ENCODE assay signal across 9 mouse cellular contexts in genomic region chr19:24851456-24852315, GRCm38 (mm10). TPM values are rescaled to one million over a fixed set of nuclear protein-coding genes. Genes with fewer than 3 reads are reported as not detected.
DNase-seq lines count a peak whose midpoint lies in the region; ATAC-seq lines count a peak whose summit lies in the region.
"Had no signal": no experiment of that assay in that cellular context is flagged by ENCODE, and none has a peak within 500 bp of the region (broad histone marks: within the 10 kb centered on the region; RNA-seq: fewer than 3 reads in every experiment).

No protein-coding gene starts in this region.

- no peak overlapping the region for H3K4me3 ChIP-seq in midbrain, embryonic 15.5 days

- H3K27me3 ChIP-seq in midbrain, embryonic 15.5 days (replicated peaks), result no peaks in the 10 kb centered on the region

- H3K9me3 ChIP-seq in midbrain, embryonic 15.5 days, result no peaks in the 10 kb centered on the region

- H3K9ac ChIP-seq in midbrain, embryonic 15.5 days, result no peak overlapping the region

- H3K4me1 ChIP-seq in midbrain, embryonic 15.5 days, result 0 out of 2 replicates have a peak, but pooled peaks cover 3% of the 10 kb centered on the region

- ATAC-seq in midbrain, embryonic 15.5 days (replicated peaks), result no peak
- ATAC-seq in monocyte, adult 5-6 weeks (replicated peaks; ENCODE audit: insufficient number of reproducible peaks, low FRiP score, low TSS enrichment, poor library complexity, severe bottlenecking), result no peak

- H3K4me2 ChIP-seq in midbrain, embryonic 15.5 days, result peak overlapping the region; percentile 32

- peak; percentile 65 for DNase-seq in adrenal gland, postnatal 10 days
- DNase-seq in adrenal gland, postnatal 4 days (ENCODE audit: low spot score in 2 of 2), result no peak
- peak; percentile 26 for DNase-seq in ovary, postnatal 14 days (ENCODE audit: low spot score)
- no peak for DNase-seq in ovary, adult 18-20 months (ENCODE audit: low spot score)
- DNase-seq in heart, postnatal 4 days, result peak; percentile 74
- no peak for DNase-seq in spleen, adult 12 weeks (ENCODE audit: low spot score)

- WGBS in midbrain, embryonic 15.5 days, result 62% methylated on average over 21 of the region's 21 CpGs

- H3K27ac ChIP-seq in midbrain, embryonic 15.5 days, result no peak overlapping the region

- no peaks in the 10 kb centered on the region for H3K36me3 ChIP-seq in midbrain, embryonic 15.5 days (replicated peaks)

RNA-seq across cellular contexts. Expression of gene Pgm5, which starts 10.0 kb away (rescaled TPM):
- total RNA-seq in adrenal gland, postnatal 10 days (2021), result 10 to 100 TPM; 47.4 to 48.7 TPM
- total RNA-seq in adrenal gland, postnatal 4 days (2021), result 10 to 100 TPM; 55.4 to 58.0 TPM
- total RNA-seq in heart, postnatal 4 days (2021), result 100 to 1,000 TPM; 103 to 110 TPM
- polyA plus RNA-seq in midbrain, embryonic 15.5 days (2015; fragmentation: Nextera tagmentation; extraction: Ambion mirVana), result 0.44 and 0.74 TPM in 2 replicates
- not detected in 3 replicates for total RNA-seq in monocyte, adult 5-6 weeks (2017)

RNA-seq across cellular contexts. Expression of gene Gm10053, which starts 23.8 kb away (rescaled TPM):
- total RNA-seq in adrenal gland, postnatal 10 days (2021), result 100 to 1,000 TPM; 680 to 715 TPM
- 100 to 1,000 TPM; 185 to 212 TPM for total RNA-seq in adrenal gland, postnatal 4 days (2021)
- total RNA-seq in heart, postnatal 4 days (2021), result 100 to 1,000 TPM; 851 to 876 TPM
- polyA plus RNA-seq in midbrain, embryonic 15.5 days (2015; fragmentation: Nextera tagmentation; extraction: Ambion mirVana), result 234 and 246 TPM in 2 replicates
- 11.0 to 57.2 TPM (median 41.0 TPM) in 3 replicates for total RNA-seq in monocyte, adult 5-6 weeks (2017)

RNA-seq across cellular contexts. Expression of gene Foxd4, which starts 49.3 kb away (rescaled TPM):
- total RNA-seq in adrenal gland, postnatal 10 days (2021), result not detected
- not detected for total RNA-seq in adrenal gland, postnatal 4 days (2021)
- total RNA-seq in heart, postnatal 4 days (2021), result not detected
- polyA plus RNA-seq in midbrain, embryonic 15.5 days (2015; fragmentation: Nextera tagmentation; extraction: Ambion mirVana), result 0.17 TPM in 1 of 2 replicates, not detected in the other
- not detected in 3 replicates for total RNA-seq in monocyte, adult 5-6 weeks (2017)
- total RNA-seq: layer of hippocampus, postnatal 25 days had no signal

Comparison
In these comparisons a context has a peak if more than half of its experiments do, and no peak if none do; other contexts are left out.
1. DNase-seq: peak in adrenal gland, postnatal 10 days (single experiment), ovary, postnatal 14 days (single experiment) and heart, postnatal 4 days (single experiment); none in adrenal gland, postnatal 4 days (0 of 2), ovary, adult 18-20 months (single experiment) and spleen, adult 12 weeks (single experiment).
2. RNA of gene Pgm5, which starts 10.0 kb away (total RNA-seq): 103 to 110 TPM in heart, postnatal 4 days, 55.4 to 58.0 TPM in adrenal gland, postnatal 4 days and 47.4 to 48.7 TPM in adrenal gland, postnatal 10 days; not detected in monocyte, adult 5-6 weeks; every median in the first group is over 10 times any median in the second.